16 mouse cellular contexts compared by ENCODE assay signal in genomic region chrX:167145508-167146182, GRCm38 (mm10).
DNase-seq lines count a peak whose midpoint lies in the region; ATAC-seq and TF ChIP-seq lines count a peak whose summit lies in the region.
"Had no signal": no experiment of that assay in that cellular context is flagged by ENCODE, and none has a peak within 500 bp of the region (broad histone marks: within the 10 kb centered on the region; RNA-seq: fewer than 3 reads in every experiment).

No protein-coding gene starts in this region.

- peak overlapping the region; percentile 17; the same call in 1 of the 2 replicates for H3K27ac ChIP-seq in left cerebral cortex, adult 2 months
- no peak overlapping the region for H3K27ac ChIP-seq in forebrain, embryonic 12.5 days
- H3K27ac ChIP-seq in midbrain, embryonic 11.5 days (ENCODE audit: low read depth, low read length) = no peak overlapping the region
- H3K27ac ChIP-seq: embryonic facial prominence, embryonic 12.5 days; hindbrain, embryonic 13.5 days had no signal

- H3K36me3 ChIP-seq in forebrain, embryonic 12.5 days (replicated peaks) = no peaks in the 10 kb centered on the region
- H3K36me3 ChIP-seq in midbrain, embryonic 11.5 days (ENCODE audit: control insufficient read depth, insufficient read depth, low read length) = no peaks in the 10 kb centered on the region
- H3K36me3 ChIP-seq: embryonic facial prominence, embryonic 12.5 days; hindbrain, embryonic 13.5 days had no signal

- no peak overlapping the region for H3K4me2 ChIP-seq in forebrain, embryonic 12.5 days
- no peak overlapping the region for H3K4me2 ChIP-seq in midbrain, embryonic 11.5 days
- H3K4me2 ChIP-seq: embryonic facial prominence, embryonic 12.5 days; hindbrain, embryonic 13.5 days; lung, embryonic 14.5 days had no signal

- TF ChIP-seq CTCF in left cerebral cortex, adult 2 months (IDR thresholded peaks at IDR 0.05) = no peak

- peaks cover 54% of the 10 kb centered on the region for H3K27me3 ChIP-seq in forebrain, embryonic 12.5 days
- peaks cover 16% of the 10 kb centered on the region for H3K27me3 ChIP-seq in midbrain, embryonic 11.5 days (ENCODE audit: control insufficient read depth, insufficient read depth, low read length)

- H3K4me1 ChIP-seq in forebrain, embryonic 12.5 days = no peaks in the 10 kb centered on the region
- H3K4me1 ChIP-seq in midbrain, embryonic 11.5 days (ENCODE audit: control insufficient read depth, insufficient read depth, low read length) = no peaks in the 10 kb centered on the region
- H3K4me1 ChIP-seq: embryonic facial prominence, embryonic 12.5 days; hindbrain, embryonic 13.5 days had no signal

- 75% methylated on average over 11 of the region's 11 CpGs for WGBS in forebrain, embryonic 12.5 days
- WGBS in midbrain, embryonic 11.5 days = 75% methylated on average over 11 of the region's 11 CpGs

- ATAC-seq in common myeloid progenitor, adult 5-6 weeks (replicated peaks; ENCODE audit: low read depth, poor library complexity, severe bottlenecking) = peak; percentile 76
- peak; percentile 43; the same call in 1 of the 2 replicates for ATAC-seq in monocyte, adult 5-6 weeks (replicated peaks; ENCODE audit: insufficient number of reproducible peaks, low FRiP score, low TSS enrichment, poor library complexity, severe bottlenecking)
- ATAC-seq in forebrain, embryonic 12.5 days (ENCODE audit: low FRiP score) = no peak
- ATAC-seq in midbrain, embryonic 11.5 days (ENCODE audit: low FRiP score) = no peak

- no peak overlapping the region for H3K4me3 ChIP-seq in left cerebral cortex, adult 2 months
- no peak overlapping the region for H3K4me3 ChIP-seq in forebrain, embryonic 12.5 days (replicated peaks)
- H3K4me3 ChIP-seq in midbrain, embryonic 11.5 days (ENCODE audit: low read depth, low read length) = no peak overlapping the region
- H3K4me3 ChIP-seq: embryonic facial prominence, embryonic 12.5 days; hindbrain, embryonic 13.5 days; myocyte had no signal

- no peak for DNase-seq in left cerebral cortex, adult 2 months (ENCODE audit: extremely low spot score in 1 of 2, low spot score in 2 of 2)
- DNase-seq in left cerebral cortex, adult 11 months (ENCODE audit: low spot score) = no peak
- DNase-seq in CD4-positive, CD25-positive, alpha-beta regulatory T cell, adult 2 months (ENCODE audit: low read depth, low spot score) = peak; percentile 43
- no peak for DNase-seq in right cerebral cortex, adult 2 months (ENCODE audit: low spot score in 2 of 2)
- no peak for DNase-seq in midbrain, embryonic 11.5 days (ENCODE audit: low spot score, missing footprints)
- DNase-seq: adrenal gland, postnatal 14 days; cerebellum, postnatal 25 days; kidney, adult 11 months; kidney, postnatal 10 days; lung, embryonic 14.5 days had no signal

- intact Hi-C loops in left cerebral cortex, adult 2 months (cut with DNase I) = loop anchor here (5.0 kb wide), 1 partner anchor 62 kb away; the partner anchor contains the start of gene Tmsb4x

- H3K9me3 ChIP-seq in forebrain, embryonic 12.5 days = no peaks in the 10 kb centered on the region
- no peaks in the 10 kb centered on the region for H3K9me3 ChIP-seq in midbrain, embryonic 11.5 days (ENCODE audit: control insufficient read depth, low read length)
- H3K9me3 ChIP-seq: embryonic facial prominence, embryonic 12.5 days; hindbrain, embryonic 13.5 days had no signal

- H3K9ac ChIP-seq in forebrain, embryonic 12.5 days = no peak overlapping the region
- no peak overlapping the region for H3K9ac ChIP-seq in midbrain, embryonic 11.5 days (ENCODE audit: low read length)
- H3K9ac ChIP-seq: embryonic facial prominence, embryonic 12.5 days; hindbrain, embryonic 13.5 days; lung, embryonic 14.5 days had no signal

Comparison
In these comparisons a context has a peak if more than half of its experiments do, and no peak if none do; other contexts are left out.
1. ATAC-seq: peak in common myeloid progenitor, adult 5-6 weeks (single experiment) and monocyte, adult 5-6 weeks (single experiment); none in forebrain, embryonic 12.5 days (single experiment) and midbrain, embryonic 11.5 days (single experiment).